ENCODE assay signal across 9 mouse cellular contexts in the genomic region with DNA sequence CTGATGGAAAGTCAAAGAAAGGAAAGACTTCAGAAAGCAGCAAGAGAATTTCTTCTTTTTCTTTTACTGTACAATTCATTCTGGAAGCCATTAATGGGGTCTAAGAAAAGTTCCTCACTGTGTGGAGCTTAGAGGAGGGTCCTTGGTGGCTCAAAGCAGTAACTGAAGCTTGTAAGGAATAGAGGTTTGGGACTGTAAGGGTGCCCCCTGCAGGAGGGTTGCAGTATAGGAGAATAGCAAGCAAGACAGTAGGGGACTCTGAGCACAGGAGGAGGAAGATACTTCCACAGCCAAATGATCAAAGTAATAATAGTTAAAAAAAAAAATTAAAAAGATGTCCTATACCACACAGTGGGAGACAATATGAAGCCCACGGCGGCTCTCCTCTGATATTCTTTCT.
DNase-seq lines count a peak whose midpoint lies in the region; ATAC-seq and TF ChIP-seq lines count a peak whose summit lies in the region.
"Had no signal": no experiment of that assay in that cellular context is flagged by ENCODE, and none has a peak within 500 bp of the region (broad histone marks: within the 10 kb centered on the region; RNA-seq: fewer than 3 reads in every experiment).

No protein-coding gene starts in this region.

- H3K27ac ChIP-seq in midbrain, embryonic 11.5 days (ENCODE audit: low read depth, low read length) = no peak overlapping the region
- no peak overlapping the region for H3K27ac ChIP-seq in midbrain, embryonic 15.5 days
- no peak overlapping the region for H3K27ac ChIP-seq in embryonic facial prominence, embryonic 11.5 days (replicated peaks; ENCODE audit: low read depth, low read length)
- no peak overlapping the region for H3K27ac ChIP-seq in small intestine, adult 2 months (ENCODE audit: insufficient read depth, low read depth, low read length)
- H3K27ac ChIP-seq: embryonic facial prominence, embryonic 12.5 days had no signal

- POLR2A ChIA-PET in Patski (lab: Charles Lee) = interaction anchor here (0.6 kb wide), 1 partner anchor 215 kb away, joined by 5 read pairs; no protein-coding TSS in a partner anchor

- no peak overlapping the region for H3K9ac ChIP-seq in midbrain, embryonic 11.5 days (ENCODE audit: low read length)
- no peak overlapping the region for H3K9ac ChIP-seq in midbrain, embryonic 15.5 days
- H3K9ac ChIP-seq in embryonic facial prominence, embryonic 11.5 days (replicated peaks; ENCODE audit: low read length) = no peak overlapping the region
- H3K9ac ChIP-seq: embryonic facial prominence, embryonic 12.5 days had no signal

- in situ Hi-C loops in Patski (cut with MboI; ENCODE audit: low pct_unique_long_range_greater_than_20kb) = no loop called here

- DNase-seq in gastrocnemius, adult 18-20 months (ENCODE audit: low spot score) = peak; percentile 20
- DNase-seq in gastrocnemius, postnatal 25 days = no peak
- DNase-seq in midbrain, embryonic 11.5 days (ENCODE audit: low spot score, missing footprints) = peak; percentile 83
- DNase-seq in Patski (ENCODE audit: low read depth, low spot score) = no peak
- peak; percentile 48 for DNase-seq in embryonic facial prominence, embryonic 11.5 days (ENCODE audit: low spot score)
- no peak for DNase-seq in layer of hippocampus, adult 11-12 months (ENCODE audit: low spot score)

- no peak for ATAC-seq in midbrain, embryonic 11.5 days (ENCODE audit: low FRiP score)
- ATAC-seq in midbrain, embryonic 15.5 days (replicated peaks) = no peak
- ATAC-seq in Patski = no peak
- ATAC-seq in embryonic facial prominence, embryonic 11.5 days (replicated peaks; ENCODE audit: insufficient number of reproducible peaks, low FRiP score, low TSS enrichment, low read depth) = no peak

- H3K27me3 ChIP-seq in midbrain, embryonic 11.5 days (ENCODE audit: control insufficient read depth, insufficient read depth, low read length) = no peaks in the 10 kb centered on the region
- H3K27me3 ChIP-seq in midbrain, embryonic 15.5 days (replicated peaks) = no peaks in the 10 kb centered on the region
- no peaks in the 10 kb centered on the region for H3K27me3 ChIP-seq in Patski
- no peaks in the 10 kb centered on the region for H3K27me3 ChIP-seq in embryonic facial prominence, embryonic 11.5 days (ENCODE audit: control insufficient read depth, insufficient read depth, low read length)
- H3K27me3 ChIP-seq in small intestine, adult 2 months (ENCODE audit: control insufficient read depth, insufficient read depth, low read length) = no peaks in the 10 kb centered on the region
- H3K27me3 ChIP-seq: embryonic facial prominence, embryonic 12.5 days had no signal

- no peak for TF ChIP-seq POLR2A in small intestine, adult 2 months (IDR thresholded peaks at IDR 0.05; ENCODE audit: low read depth, low read length)

- H3K4me2 ChIP-seq in midbrain, embryonic 11.5 days = no peak overlapping the region
- H3K4me2 ChIP-seq in midbrain, embryonic 15.5 days = no peak overlapping the region
- no peak overlapping the region for H3K4me2 ChIP-seq in embryonic facial prominence, embryonic 11.5 days (ENCODE audit: low read depth, low read length)
- H3K4me2 ChIP-seq: embryonic facial prominence, embryonic 12.5 days had no signal

- TF ChIP-seq CTCF in Patski (IDR thresholded peaks at IDR 0.05) = peak; percentile 69
- peak; percentile 16; the same call in 1 of the 2 replicates for TF ChIP-seq CTCF in small intestine, adult 2 months (IDR thresholded peaks at IDR 0.05; ENCODE audit: extremely low read depth, insufficient read length, insufficient replicate concordance, low read depth, low read length)

- H3K4me3 ChIP-seq in midbrain, embryonic 11.5 days (ENCODE audit: low read depth, low read length) = no peak overlapping the region
- H3K4me3 ChIP-seq in midbrain, embryonic 15.5 days = no peak overlapping the region
- H3K4me3 ChIP-seq in embryonic facial prominence, embryonic 11.5 days (ENCODE audit: low read depth, low read length) = no peak overlapping the region
- no peak overlapping the region for H3K4me3 ChIP-seq in small intestine, adult 2 months (ENCODE audit: low read depth, low read length)
- H3K4me3 ChIP-seq: embryonic facial prominence, embryonic 12.5 days had no signal

- no peaks in the 10 kb centered on the region for H3K9me3 ChIP-seq in midbrain, embryonic 11.5 days (ENCODE audit: control insufficient read depth, low read length)
- H3K9me3 ChIP-seq in midbrain, embryonic 15.5 days = no peaks in the 10 kb centered on the region
- no peaks in the 10 kb centered on the region for H3K9me3 ChIP-seq in embryonic facial prominence, embryonic 11.5 days (replicated peaks; ENCODE audit: control insufficient read depth, low read length)
- H3K9me3 ChIP-seq: embryonic facial prominence, embryonic 12.5 days had no signal

- H3K4me1 ChIP-seq in midbrain, embryonic 11.5 days (ENCODE audit: control insufficient read depth, insufficient read depth, low read length) = no peaks in the 10 kb centered on the region
- H3K4me1 ChIP-seq in midbrain, embryonic 15.5 days = no peaks in the 10 kb centered on the region
- no peaks in the 10 kb centered on the region for H3K4me1 ChIP-seq in embryonic facial prominence, embryonic 11.5 days (ENCODE audit: control insufficient read depth, insufficient read depth, low read length)
- no peaks in the 10 kb centered on the region for H3K4me1 ChIP-seq in small intestine, adult 2 months (ENCODE audit: control insufficient read depth, insufficient read depth, insufficient read length, low read length)
- H3K4me1 ChIP-seq: embryonic facial prominence, embryonic 12.5 days had no signal

- 38% methylated on average over 2 of the region's 2 CpGs for WGBS in midbrain, embryonic 11.5 days
- WGBS in midbrain, embryonic 15.5 days = 44% methylated on average over 2 of the region's 2 CpGs
- WGBS in embryonic facial prominence, embryonic 11.5 days = 53% methylated on average over 2 of the region's 2 CpGs
- 62% methylated on average over 2 of the region's 2 CpGs for WGBS in small intestine, adult 2 months

- no peaks in the 10 kb centered on the region for H3K36me3 ChIP-seq in midbrain, embryonic 11.5 days (ENCODE audit: control insufficient read depth, insufficient read depth, low read length)
- H3K36me3 ChIP-seq in midbrain, embryonic 15.5 days (replicated peaks) = no peaks in the 10 kb centered on the region
- H3K36me3 ChIP-seq in embryonic facial prominence, embryonic 11.5 days (replicated peaks; ENCODE audit: control insufficient read depth, insufficient read depth, low read depth, low read length) = no peaks in the 10 kb centered on the region
- H3K36me3 ChIP-seq in small intestine, adult 2 months (ENCODE audit: control insufficient read depth, insufficient read depth, low read length) = no peaks in the 10 kb centered on the region
- H3K36me3 ChIP-seq: embryonic facial prominence, embryonic 12.5 days had no signal

- CTCF ChIA-PET in Patski (lab: Charles Lee) = interaction anchor here (0.6 kb wide), 2 partner anchors 10 to 14 kb away, joined by 3 to 4 read pairs; no protein-coding TSS in a partner anchor

Comparison
In these comparisons a context has a peak if more than half of its experiments do, and no peak if none do; other contexts are left out.
1. DNase-seq: peak in gastrocnemius, adult 18-20 months (single experiment), midbrain, embryonic 11.5 days (single experiment) and embryonic facial prominence, embryonic 11.5 days (single experiment); none in gastrocnemius, postnatal 25 days (single experiment), Patski (single experiment) and layer of hippocampus, adult 11-12 months (single experiment).